Mouse (Mus musculus): ENCODE measurements around the gene Grn. TPM values are rescaled to one million over a fixed set of nuclear protein-coding genes. Genes with fewer than 3 reads are reported as not detected.

The Grn gene
- polyA plus RNA-seq, 1 experiment from 2014 or later: 161 TPM

GRCm38 (mm10) chr11:102481779-102482178 lies 51.7 kb downstream of the Grn start:
- WGBS (ENCODE audit: insufficient replicate concordance): 78% methylated on average over 10 of the region's 10 CpGs
- no peaks in the 10 kb centered on the region for H3K4me1 ChIP-seq (ENCODE audit: insufficient read depth)
- no peak overlapping the region for H3K4me2 ChIP-seq (ENCODE audit: low read depth, low read length)
- no peak overlapping the region for H3K9ac ChIP-seq (replicated peaks)
- DNase-seq (no peak), ATAC-seq (no peak)
- H3K27me3 ChIP-seq (ENCODE audit: insufficient read depth, low read length): no peaks in the 10 kb centered on the region
- H3K9me3 ChIP-seq (ENCODE audit: low read length): no peaks in the 10 kb centered on the region
- no peak overlapping the region for H3K27ac ChIP-seq (ENCODE audit: low read depth)
- peaks cover 66% of the 10 kb centered on the region for H3K36me3 ChIP-seq (replicated peaks; ENCODE audit: insufficient read depth, low read length)
- TF ChIP-seq EP300 (IDR thresholded peaks at IDR 0.05; ENCODE audit: low read depth): no peak
- no peak for TF ChIP-seq CTCF (IDR thresholded peaks at IDR 0.05; ENCODE audit: low read depth)
- no peak overlapping the region for H3K4me3 ChIP-seq (ENCODE audit: low read depth, low read length)

Small RNAs within 50 kb of the gene (microRNA-seq; reads per million reads assigned to microRNA genes)
- gene Mir6930: not detected

Other genes starting within 250 kb of the Grn start
- gene Lsm12, start 245.0 kb upstream of the Grn start, polyA plus RNA-seq (2015; fragmentation: Nextera tagmentation; extraction: Ambion mirVana): 52.2 and 55.0 TPM in 2 replicates
- gene G6pc3, start 240.7 kb upstream of the Grn start, polyA plus RNA-seq (2015; fragmentation: Nextera tagmentation; extraction: Ambion mirVana): 6.7 and 6.8 TPM in 2 replicates
- gene Hdac5, start 200.1 kb upstream of the Grn start, polyA plus RNA-seq (2015; fragmentation: Nextera tagmentation; extraction: Ambion mirVana): 17.7 and 17.8 TPM in 2 replicates
- gene BC030867, start 181.4 kb upstream of the Grn start, polyA plus RNA-seq (2015; fragmentation: Nextera tagmentation; extraction: Ambion mirVana): 4.7 and 4.9 TPM in 2 replicates
- not detected in 2 replicates for gene Asb16, start 161.6 kb upstream of the Grn start, polyA plus RNA-seq (2015; fragmentation: Nextera tagmentation; extraction: Ambion mirVana)
- gene Tmub2, start 145.4 kb upstream of the Grn start, polyA plus RNA-seq (2015; fragmentation: Nextera tagmentation; extraction: Ambion mirVana): 19.4 and 20.8 TPM in 2 replicates
- gene Atxn7l3, start 133.7 kb upstream of the Grn start, polyA plus RNA-seq (2015; fragmentation: Nextera tagmentation; extraction: Ambion mirVana): 4.5 and 4.6 TPM in 2 replicates
- 32.4 and 32.5 TPM in 2 replicates for gene Ubtf, start 110.6 kb upstream of the Grn start, polyA plus RNA-seq (2015; fragmentation: Nextera tagmentation; extraction: Ambion mirVana)
- gene Slc4a1, start 64.1 kb upstream of the Grn start, polyA plus RNA-seq (2015; fragmentation: Nextera tagmentation; extraction: Ambion mirVana): 311 and 329 TPM in 2 replicates
- 1.8 and 2.4 TPM in 2 replicates for gene Rundc3a, start 36.9 kb upstream of the Grn start, polyA plus RNA-seq (2015; fragmentation: Nextera tagmentation; extraction: Ambion mirVana)
- 510 and 522 TPM in 2 replicates for gene Slc25a39, start 22.4 kb upstream of the Grn start, polyA plus RNA-seq (2015; fragmentation: Nextera tagmentation; extraction: Ambion mirVana)
- gene Fam171a2, start 17.4 kb downstream of the Grn start, polyA plus RNA-seq (2015; fragmentation: Nextera tagmentation; extraction: Ambion mirVana): 0.23 and 0.72 TPM in 2 replicates
- 41.0 and 44.8 TPM in 2 replicates for gene Itga2b, start 39.8 kb downstream of the Grn start, polyA plus RNA-seq (2015; fragmentation: Nextera tagmentation; extraction: Ambion mirVana)
- 11.1 and 12.2 TPM in 2 replicates for gene Gpatch8, start 126.1 kb downstream of the Grn start, polyA plus RNA-seq (2015; fragmentation: Nextera tagmentation; extraction: Ambion mirVana)
- not detected in 2 replicates for gene Gm11627, start 149.1 kb downstream of the Grn start, polyA plus RNA-seq (2015; fragmentation: Nextera tagmentation; extraction: Ambion mirVana)
- gene Fzd2, start 174.1 kb downstream of the Grn start, polyA plus RNA-seq (2015; fragmentation: Nextera tagmentation; extraction: Ambion mirVana): 0.17 and 0.22 TPM in 2 replicates
- gene Meioc, start 233.4 kb downstream of the Grn start, polyA plus RNA-seq (2015; fragmentation: Nextera tagmentation; extraction: Ambion mirVana): 0.08 TPM in 1 of 2 replicates, not detected in the other